Mouse (Mus musculus) hindbrain, embryonic 10.5 days (tissue): ENCODE measurements at regions not wholly inside any gene's neighbourhood (a gene's known extent, or its start where the extent isn't known, plus 50 kb on each side); places are given as distances from the start of the nearest gene placed in this dataset.

Experiments used
- DNase-seq: peaks from one replicate; pipeline ENCODE4 v3.0.0-alpha.2; 2017; ENCODE audit warnings: low spot score
- H3K27ac ChIP-seq: fragments of 300-500 bp; sonication (generic); 2 replicates; pipeline ENCODE4 v1.5.1; 2016; ENCODE audit warnings: mild to moderate bottlenecking, moderate library complexity
- H3K27me3 ChIP-seq: fragments of 300-500 bp; sonication (generic); 2 replicates; pipeline ENCODE4 v1.6.1; 2016; ENCODE audit warnings: mild to moderate bottlenecking; ENCODE audit not compliant: poor library complexity, insufficient read depth, severe bottlenecking
- H3K36me3 ChIP-seq: fragments of 300-500 bp; sonication (generic); 2 replicates; pipeline ENCODE4 v1.6.1; 2016; ENCODE audit warnings: mild to moderate bottlenecking, moderate library complexity
- H3K4me1 ChIP-seq: fragments of 300-500 bp; sonication (generic); replicated peaks from 2 replicates; pipeline ENCODE4 v1.6.1; 2016; ENCODE audit warnings: mild to moderate bottlenecking
- H3K4me3 ChIP-seq: fragments of 300-500 bp; sonication (generic); 2 replicates; pipeline ENCODE4 v1.5.1; 2016; ENCODE audit warnings: mild to moderate bottlenecking, moderate library complexity
- H3K9me3 ChIP-seq: fragments of 300-500 bp; sonication (generic); 2 replicates; pipeline ENCODE4 v1.6.1; 2016; ENCODE audit warnings: mild to moderate bottlenecking, moderate library complexity
- WGBS: fragments of 180-500 bp; shearing (Covaris S2); methylation state at CpG from one replicate; pipeline ENCODE4 v1.1.7; 2016; 5-methylcytosine and 5-hydroxymethylcytosine counted together

GRCm38 (mm10) chr5:73804556-73805230 is 153.5 kb downstream of the Spata18 start:
- H3K9me3 ChIP-seq: peaks cover 6% of the 10 kb centered on the region; the same call in 1 of the 2 replicates
- no peak for DNase-seq
- H3K27me3 ChIP-seq: no peaks in the 10 kb centered on the region
- H3K36me3 ChIP-seq: no peaks in the 10 kb centered on the region
- no peaks in the 10 kb centered on the region for H3K4me1 ChIP-seq
- H3K4me3 ChIP-seq: no peak overlapping the region
- 0 out of 2 replicates have a peak overlapping the region, but pooled peaks have one; percentile 35 for H3K27ac ChIP-seq
- 76% methylated on average over 4 of the region's 4 CpGs for WGBS

GRCm38 (mm10) chr5:73810660-73811059 is 159.5 kb downstream of the Spata18 start:
- DNase-seq: no peak

GRCm38 (mm10) chr5:73811094-73811521 is 159.9 kb downstream of the Spata18 start:
- no peak overlapping the region for H3K27ac ChIP-seq
- H3K4me1 ChIP-seq: no peaks in the 10 kb centered on the region
- no peak overlapping the region for H3K4me3 ChIP-seq
- no peaks in the 10 kb centered on the region for H3K27me3 ChIP-seq
- no peaks in the 10 kb centered on the region for H3K36me3 ChIP-seq
- DNase-seq: peak; percentile 54
- 63% methylated on average over 3 of the region's 3 CpGs for WGBS
- peaks cover 5% of the 10 kb centered on the region; the same call in 1 of the 2 replicates for H3K9me3 ChIP-seq

More at GRCm38 (mm10) chr5:73810660-73811059, 159.5 kb downstream of the Spata18 start:
- no peaks in the 10 kb centered on the region for H3K4me1 ChIP-seq
- H3K27ac ChIP-seq: no peak overlapping the region
- 65% methylated on average over 3 of the region's 3 CpGs for WGBS
- peaks cover under 1% of the 10 kb centered on the region; the same call in 1 of the 2 replicates for H3K9me3 ChIP-seq
- H3K27me3 ChIP-seq: no peaks in the 10 kb centered on the region
- H3K36me3 ChIP-seq: no peaks in the 10 kb centered on the region
- no peak overlapping the region for H3K4me3 ChIP-seq

GRCm38 (mm10) chr5:73815752-73816151 is 164.6 kb downstream of the Spata18 start:
- no peak for DNase-seq
- 93% methylated on average over 5 of the region's 5 CpGs for WGBS

GRCm38 (mm10) chr5:73817180-73817579 is 166.0 kb downstream of the Spata18 start:
- no peak overlapping the region for H3K27ac ChIP-seq
- peaks cover 5% of the 10 kb centered on the region; the same call in 1 of the 2 replicates for H3K9me3 ChIP-seq
- 93% methylated on average over 1 of the region's 1 CpGs for WGBS
- no peak for DNase-seq
- no peak overlapping the region for H3K4me3 ChIP-seq
- H3K36me3 ChIP-seq: no peaks in the 10 kb centered on the region
- peaks cover 5% of the 10 kb centered on the region for H3K4me1 ChIP-seq
- no peaks in the 10 kb centered on the region for H3K27me3 ChIP-seq

More at GRCm38 (mm10) chr5:73815752-73816151, 164.6 kb downstream of the Spata18 start:
- H3K36me3 ChIP-seq: no peaks in the 10 kb centered on the region
- no peaks in the 10 kb centered on the region for H3K27me3 ChIP-seq
- H3K27ac ChIP-seq: no peak overlapping the region
- H3K4me1 ChIP-seq: no peaks in the 10 kb centered on the region
- H3K9me3 ChIP-seq: peaks cover 5% of the 10 kb centered on the region; the same call in 1 of the 2 replicates
- H3K4me3 ChIP-seq: no peak overlapping the region

GRCm38 (mm10) chr5:73821956-73822545 is 170.9 kb downstream of the Spata18 start:
- DNase-seq: no peak
- H3K4me1 ChIP-seq: peaks cover 20% of the 10 kb centered on the region
- 81% methylated on average over 19 of the region's 19 CpGs for WGBS

GRCm38 (mm10) chr5:73823421-73823820 is 172.2 kb downstream of the Spata18 start:
- Histone ChIP-seq H3K36me3 (no peaks in the 10 kb centered on the region), H3K4me1 (peaks cover 20% of the 10 kb centered on the region), H3K27me3 (no peaks in the 10 kb centered on the region), H3K4me3 (no peak overlapping the region), H3K9me3 (no peaks in the 10 kb centered on the region), H3K27ac (no peak overlapping the region)
- no peak for DNase-seq
- 88% methylated on average over 5 of the region's 5 CpGs for WGBS

More at GRCm38 (mm10) chr5:73821956-73822545, 170.9 kb downstream of the Spata18 start:
- Histone ChIP-seq H3K27ac (no peak overlapping the region), H3K27me3 (no peaks in the 10 kb centered on the region), H3K9me3 (no peaks in the 10 kb centered on the region), H3K4me3 (no peak overlapping the region), H3K36me3 (no peaks in the 10 kb centered on the region)

GRCm38 (mm10) chr5:73826941-73827340 is 175.8 kb downstream of the Spata18 start:
- DNase-seq: no peak
- WGBS: 69% methylated on average over 4 of the region's 4 CpGs
- no peaks in the 10 kb centered on the region for H3K36me3 ChIP-seq
- no peaks in the 10 kb centered on the region for H3K27me3 ChIP-seq
- H3K4me1 ChIP-seq: peaks cover 18% of the 10 kb centered on the region
- no peak overlapping the region for H3K27ac ChIP-seq
- no peak overlapping the region for H3K4me3 ChIP-seq
- H3K9me3 ChIP-seq: no peaks in the 10 kb centered on the region

GRCm38 (mm10) chr5:73833721-73834120 is 182.5 kb downstream of the Spata18 start:
- WGBS: 82% methylated on average over 1 of the region's 1 CpGs
- Histone ChIP-seq H3K27ac (no peak overlapping the region), H3K9me3 (no peaks in the 10 kb centered on the region), H3K27me3 (no peaks in the 10 kb centered on the region), H3K4me3 (no peak overlapping the region), H3K36me3 (no peaks in the 10 kb centered on the region), H3K4me1 (no peaks in the 10 kb centered on the region)
- no peak for DNase-seq

GRCm38 (mm10) chr5:73843776-73844175 is 192.6 kb downstream of the Spata18 start:
- DNase-seq: no peak
- WGBS: 86% methylated on average over 3 of the region's 3 CpGs
- H3K27me3 ChIP-seq: no peaks in the 10 kb centered on the region
- no peak overlapping the region for H3K27ac ChIP-seq
- H3K36me3 ChIP-seq: no peaks in the 10 kb centered on the region
- H3K4me3 ChIP-seq: no peak overlapping the region
- H3K9me3 ChIP-seq: no peaks in the 10 kb centered on the region
- H3K4me1 ChIP-seq: no peaks in the 10 kb centered on the region

GRCm38 (mm10) chr5:73846096-73846782 is 195.1 kb downstream of the Spata18 start:
- no peaks in the 10 kb centered on the region for H3K27me3 ChIP-seq
- 89% methylated on average over 12 of the region's 12 CpGs for WGBS
- no peak for DNase-seq

GRCm38 (mm10) chr5:73846783-73847151 is 195.6 kb downstream of the Spata18 start:
- Histone ChIP-seq H3K27me3 (no peaks in the 10 kb centered on the region), H3K4me1 (0 out of 2 replicates have a peak, but pooled peaks cover 3% of the 10 kb centered on the region), H3K27ac (no peak overlapping the region), H3K4me3 (no peak overlapping the region), H3K36me3 (no peaks in the 10 kb centered on the region), H3K9me3 (no peaks in the 10 kb centered on the region)
- no peak for DNase-seq
- 74% methylated on average over 6 of the region's 6 CpGs for WGBS

More at GRCm38 (mm10) chr5:73846096-73846782, 195.1 kb downstream of the Spata18 start:
- Histone ChIP-seq H3K36me3 (no peaks in the 10 kb centered on the region), H3K9me3 (no peaks in the 10 kb centered on the region), H3K27ac (no peak overlapping the region), H3K4me1 (0 out of 2 replicates have a peak, but pooled peaks cover 3% of the 10 kb centered on the region), H3K4me3 (no peak overlapping the region)

- Histone ChIP-seq H3K4me3 (no peak overlapping the region), H3K4me1 (0 out of 2 replicates have a peak, but pooled peaks cover 8% of the 10 kb centered on the region), H3K36me3 (no peaks in the 10 kb centered on the region), H3K9me3 (no peaks in the 10 kb centered on the region), H3K27ac (no peak overlapping the region), H3K27me3 (no peaks in the 10 kb centered on the region)
- 50% methylated on average over 2 of the region's 2 CpGs for WGBS
- DNase-seq: no peak
Measured at GRCm38 (mm10) chr5:73851501-73851900, 200.3 kb downstream of the Spata18 start.
